12 mouse cellular contexts compared by ENCODE assay signal in genomic region chr5:66114208-66114607, GRCm38 (mm10). TPM values are rescaled to one million over a fixed set of nuclear protein-coding genes. Genes with fewer than 3 reads are reported as not detected.
A peak's percentile ranks its signal among the peaks of the same experiment; 100 is the strongest.
DNase-seq lines count a peak whose midpoint lies in the region; ATAC-seq and TF ChIP-seq lines count a peak whose summit lies in the region.
"Had no signal": no experiment of that assay in that cellular context is flagged by ENCODE, and none has a peak within 500 bp of the region (broad histone marks: within the 10 kb centered on the region; RNA-seq: fewer than 3 reads in every experiment).

No protein-coding gene starts in this region.

- no peak overlapping the region for H3K4me3 ChIP-seq in bone marrow macrophage, adult 2 months (ENCODE audit: insufficient read depth, low read length)
- H3K4me3 ChIP-seq in intestine, postnatal 0 days (ENCODE audit: low read depth, low read length) = 0 out of 2 replicates have a peak overlapping the region, but pooled peaks have one; percentile 2
- no peak overlapping the region for H3K4me3 ChIP-seq in liver, embryonic 12.5 days
- no peak overlapping the region for H3K4me3 ChIP-seq in hindbrain, embryonic 11.5 days (ENCODE audit: low read depth, low read length)

- H3K9ac ChIP-seq in intestine, postnatal 0 days (ENCODE audit: low read depth, low read length) = no peak overlapping the region
- H3K9ac ChIP-seq in liver, embryonic 12.5 days = no peak overlapping the region
- H3K9ac ChIP-seq in hindbrain, embryonic 11.5 days (ENCODE audit: low read depth, low read length) = no peak overlapping the region

- DNase-seq in hindbrain, embryonic 11.5 days (ENCODE audit: low spot score) = no peak
- no peak for DNase-seq in heart, adult 8-10 months (ENCODE audit: low spot score)
- DNase-seq in ovary, postnatal 10 days (ENCODE audit: low spot score) = no peak
- DNase-seq: adrenal gland, postnatal 10 days; cerebellum, postnatal 25 days; right cerebral cortex, adult 18-20 months; thymus, adult 18-20 months had no signal

- peak overlapping the region; percentile 55 for H3K4me2 ChIP-seq in intestine, postnatal 0 days (replicated peaks; ENCODE audit: low read depth)
- H3K4me2 ChIP-seq in liver, embryonic 12.5 days = no peak overlapping the region
- H3K4me2 ChIP-seq in hindbrain, embryonic 11.5 days (replicated peaks; ENCODE audit: low read depth, low read length) = no peak overlapping the region

- H3K4me1 ChIP-seq in bone marrow macrophage, adult 2 months (ENCODE audit: control insufficient read depth, insufficient read depth, low read length) = peaks cover 48% of the 10 kb centered on the region
- H3K4me1 ChIP-seq in intestine, postnatal 0 days (replicated peaks; ENCODE audit: control insufficient read depth, insufficient read depth, low read length) = peaks cover 10% of the 10 kb centered on the region
- H3K4me1 ChIP-seq in liver, embryonic 12.5 days = peaks cover 6% of the 10 kb centered on the region; the same call in 1 of the 2 replicates
- H3K4me1 ChIP-seq in hindbrain, embryonic 11.5 days (replicated peaks; ENCODE audit: control insufficient read depth, insufficient read depth, low read length) = no peaks in the 10 kb centered on the region

- no peak for TF ChIP-seq CTCF in bone marrow macrophage, adult 2 months (IDR thresholded peaks at IDR 0.05; ENCODE audit: low read depth, low read length)
- no peak for TF ChIP-seq CTCF in intestine, postnatal 0 days (IDR thresholded peaks at IDR 0.05; ENCODE audit: low read depth)

- H3K27ac ChIP-seq in bone marrow macrophage, adult 2 months (ENCODE audit: insufficient read depth, low read depth, low read length) = peak overlapping the region; percentile 27
- peak overlapping the region; percentile 30; the same call in 1 of the 2 replicates for H3K27ac ChIP-seq in intestine, postnatal 0 days (ENCODE audit: low read depth, low read length)
- H3K27ac ChIP-seq in liver, embryonic 12.5 days = peak overlapping the region; percentile 66; the same call in 1 of the 2 replicates
- no peak overlapping the region for H3K27ac ChIP-seq in hindbrain, embryonic 11.5 days (ENCODE audit: low read depth, low read length)
- H3K27ac ChIP-seq: hindbrain, postnatal 0 days had no signal

- H3K9me3 ChIP-seq in intestine, postnatal 0 days (ENCODE audit: control insufficient read depth) = no peaks in the 10 kb centered on the region
- no peaks in the 10 kb centered on the region for H3K9me3 ChIP-seq in liver, embryonic 12.5 days (replicated peaks)
- H3K9me3 ChIP-seq in hindbrain, embryonic 11.5 days (ENCODE audit: control insufficient read depth, low read length) = no peaks in the 10 kb centered on the region

- H3K36me3 ChIP-seq in intestine, postnatal 0 days (ENCODE audit: control insufficient read depth, insufficient read depth) = no peaks in the 10 kb centered on the region
- no peaks in the 10 kb centered on the region for H3K36me3 ChIP-seq in liver, embryonic 12.5 days
- H3K36me3 ChIP-seq in hindbrain, embryonic 11.5 days (ENCODE audit: control insufficient read depth, insufficient read depth, low read length) = no peaks in the 10 kb centered on the region

- WGBS in intestine, postnatal 0 days = 34% methylated on average over 6 of the region's 6 CpGs
- WGBS in liver, embryonic 12.5 days (ENCODE audit: insufficient replicate concordance) = 58% methylated on average over 6 of the region's 6 CpGs
- 71% methylated on average over 6 of the region's 6 CpGs for WGBS in hindbrain, embryonic 11.5 days

- no peak for TF ChIP-seq POLR2A in bone marrow macrophage, adult 2 months (IDR thresholded peaks at IDR 0.05; ENCODE audit: borderline replicate concordance, low read depth, low read length)

- peak; percentile 86 for ATAC-seq in intestine, postnatal 0 days
- ATAC-seq in liver, embryonic 12.5 days = peak; percentile 70
- 0 out of 2 replicates have a peak, but pooled peaks have one; percentile 38 for ATAC-seq in monocyte, adult 5-6 weeks (replicated peaks; ENCODE audit: insufficient number of reproducible peaks, low FRiP score, low TSS enrichment, poor library complexity, severe bottlenecking)
- no peak for ATAC-seq in hindbrain, embryonic 11.5 days (ENCODE audit: low FRiP score)
- ATAC-seq: hindbrain, postnatal 0 days had no signal

- H3K27me3 ChIP-seq in intestine, postnatal 0 days (replicated peaks; ENCODE audit: control insufficient read depth, insufficient read depth, low read length) = no peaks in the 10 kb centered on the region
- no peaks in the 10 kb centered on the region for H3K27me3 ChIP-seq in liver, embryonic 12.5 days (replicated peaks)
- H3K27me3 ChIP-seq in hindbrain, embryonic 11.5 days (ENCODE audit: control insufficient read depth, insufficient read depth, low read length) = no peaks in the 10 kb centered on the region

RNA-seq across cellular contexts. Expression of gene Rbm47, which starts 58.7 kb away (rescaled TPM):
- polyA plus RNA-seq in bone marrow macrophage, adult 2 months (2012; ENCODE audit: insufficient read depth, insufficient read length, missing spikeins) = 86.7 and 89.0 TPM in 2 replicates
- 146 and 175 TPM in 2 replicates for polyA plus RNA-seq in intestine, postnatal 0 days (2015; fragmentation: Nextera tagmentation; extraction: Ambion mirVana)
- polyA plus RNA-seq in liver, embryonic 12.5 days (2016; fragmentation: Nextera tagmentation; extraction: Ambion mirVana) = 9.0 and 9.4 TPM in 2 replicates
- total RNA-seq in monocyte, adult 5-6 weeks (2017) = 14.4 to 23.3 TPM (median 16.8 TPM) in 3 replicates
- 6.7 and 8.6 TPM in 2 replicates for polyA plus RNA-seq in hindbrain, embryonic 11.5 days (2014; fragmentation: Nextera tagmentation; extraction: Ambion mirVana)
- total RNA-seq in heart, adult 8-10 months (2022) = 1 to 10 TPM; 1.2 to 2.2 (median 1.5) TPM
